Mouse (Mus musculus): ENCODE results near the gene Lpin1. TPM values are rescaled to one million over a fixed set of nuclear protein-coding genes. Genes with fewer than 3 reads are reported as not detected.

Lpin1 gene
- polyA plus RNA-seq, 1 experiment from 2014 or later: 4.6 TPM

DNA sequence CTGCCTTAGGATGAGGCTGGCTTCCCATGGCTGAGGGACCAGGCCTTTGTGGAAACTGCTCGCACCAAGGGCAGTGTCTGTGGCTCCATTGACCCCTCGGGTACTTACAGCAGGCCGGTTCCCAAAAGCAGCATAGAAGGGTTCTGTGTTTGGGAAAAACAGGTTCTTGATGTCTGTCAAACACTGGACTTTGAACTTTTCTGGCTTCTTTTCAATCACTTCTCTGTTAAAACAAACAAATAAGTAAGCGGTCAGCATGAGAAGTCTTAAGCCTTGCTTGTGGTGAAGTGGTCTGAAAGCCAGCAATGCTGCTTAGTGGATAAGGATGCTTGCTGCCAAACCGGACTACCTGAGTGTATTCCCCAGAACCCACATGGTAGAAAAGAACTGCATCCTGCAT is 69.2 kb downstream of the Lpin1 start:
- Histone ChIP-seq H3K4me1 (ENCODE audit: insufficient read depth) (no peaks in the 10 kb centered on the region), H3K27me3 (ENCODE audit: insufficient read depth, low read length) (no peaks in the 10 kb centered on the region), H3K9me3 (ENCODE audit: low read depth, low read length) (no peaks in the 10 kb centered on the region), H3K4me3 (ENCODE audit: low read depth, low read length) (no peak overlapping the region), H3K4me2 (no peak overlapping the region), H3K27ac (ENCODE audit: low read depth) (no peak overlapping the region), H3K9ac (no peak overlapping the region), H3K36me3 (ENCODE audit: insufficient read depth) (peaks cover 20% of the 10 kb centered on the region; the same call in 1 of the 2 replicates)
- WGBS: 72% methylated on average over 5 of the region's 5 CpGs
- ATAC-seq (ENCODE audit: insufficient read depth) (no peak), DNase-seq (no peak)
- no peak for TF ChIP-seq CTCF (IDR thresholded peaks at IDR 0.05; ENCODE audit: low read depth)

DNA sequence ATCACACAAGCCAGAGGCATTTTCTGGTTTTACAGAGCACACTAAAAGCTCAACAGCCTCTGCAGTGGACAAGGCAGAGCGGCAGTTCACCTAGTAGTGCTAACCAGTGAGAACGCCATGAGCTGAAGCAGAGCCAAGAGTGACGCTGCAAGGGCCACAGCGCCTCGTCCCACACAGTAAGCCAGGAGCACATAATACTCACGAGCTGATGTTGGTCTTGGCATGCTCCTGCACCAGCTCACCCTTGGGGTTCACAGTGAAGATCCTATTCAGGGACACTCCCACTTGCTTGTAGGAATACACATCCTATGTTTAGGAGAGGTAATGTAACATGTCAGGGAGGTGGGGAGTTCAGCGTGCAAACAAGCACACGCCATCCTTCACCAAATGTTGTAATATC is 70.1 kb downstream of the Lpin1 start:
- peaks cover 12% of the 10 kb centered on the region; the same call in 1 of the 2 replicates for H3K36me3 ChIP-seq (ENCODE audit: insufficient read depth)

GRCm38 (mm10) chr12:16539965-16540661 is 70.7 kb downstream of the Lpin1 start:
- ATAC-seq (ENCODE audit: insufficient read depth): no peak

More for the DNA sequence above, 70.1 kb downstream of the Lpin1 start:
- no peaks in the 10 kb centered on the region for H3K9me3 ChIP-seq (ENCODE audit: low read depth, low read length)
- no peaks in the 10 kb centered on the region for H3K4me1 ChIP-seq (ENCODE audit: insufficient read depth)
- ATAC-seq (ENCODE audit: insufficient read depth): no peak
- 88% methylated on average over 8 of the region's 8 CpGs for WGBS
- H3K27me3 ChIP-seq (ENCODE audit: insufficient read depth, low read length): no peaks in the 10 kb centered on the region
- H3K4me3 ChIP-seq (ENCODE audit: low read depth, low read length): no peak overlapping the region
- no peak for DNase-seq
- no peak overlapping the region for H3K9ac ChIP-seq
- no peak for TF ChIP-seq CTCF (IDR thresholded peaks at IDR 0.05; ENCODE audit: low read depth)
- no peak overlapping the region for H3K27ac ChIP-seq (ENCODE audit: low read depth)
- H3K4me2 ChIP-seq: no peak overlapping the region

DNA sequence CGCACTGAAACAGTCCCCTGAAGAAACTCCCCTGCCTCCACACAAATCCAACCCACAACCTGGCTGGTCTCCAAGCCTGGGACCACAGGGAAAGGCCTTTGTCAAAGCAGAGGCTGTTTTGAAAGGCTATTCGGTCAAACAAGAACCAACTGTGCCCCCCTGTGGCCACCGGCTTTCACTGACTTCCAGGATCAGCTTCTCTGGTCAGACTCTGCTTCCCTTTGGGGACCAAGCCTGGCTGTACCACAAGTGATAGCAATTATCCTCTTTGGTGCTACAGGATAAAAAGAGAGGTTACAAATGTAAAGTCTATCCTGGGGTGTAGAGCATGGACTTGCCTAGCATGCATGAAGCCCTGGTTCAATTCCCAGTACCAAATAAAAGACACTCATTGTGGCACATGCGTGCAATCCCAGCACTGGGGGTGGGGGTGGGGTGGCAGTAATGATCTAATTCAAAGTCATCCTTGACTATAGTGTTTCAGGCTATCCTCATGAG is 77.4 kb downstream of the Lpin1 start:
- peak; percentile 81 for TF ChIP-seq CTCF (IDR thresholded peaks at IDR 0.05; ENCODE audit: low read depth)
- H3K9me3 ChIP-seq (ENCODE audit: low read depth, low read length): no peaks in the 10 kb centered on the region
- H3K4me3 ChIP-seq (ENCODE audit: low read depth, low read length): no peak overlapping the region
- ATAC-seq (ENCODE audit: insufficient read depth): peak; percentile 79; the same call in 1 of the 2 replicates
- H3K4me1 ChIP-seq (ENCODE audit: insufficient read depth): no peaks in the 10 kb centered on the region
- 23% methylated on average over 4 of the region's 4 CpGs for WGBS
- H3K4me2 ChIP-seq: no peak overlapping the region
- no peaks in the 10 kb centered on the region for H3K27me3 ChIP-seq (ENCODE audit: insufficient read depth, low read length)
- H3K36me3 ChIP-seq (ENCODE audit: insufficient read depth): no peaks in the 10 kb centered on the region
- H3K9ac ChIP-seq: 0 out of 2 replicates have a peak overlapping the region, but pooled peaks have one; percentile 17
- DNase-seq: peak; percentile 95
- no peak overlapping the region for H3K27ac ChIP-seq (ENCODE audit: low read depth)

More at GRCm38 (mm10) chr12:16539965-16540661, 70.7 kb downstream of the Lpin1 start:
- no peaks in the 10 kb centered on the region for H3K9me3 ChIP-seq (ENCODE audit: low read depth, low read length)
- H3K4me1 ChIP-seq (ENCODE audit: insufficient read depth): no peaks in the 10 kb centered on the region
- no peak overlapping the region for H3K4me2 ChIP-seq
- H3K4me3 ChIP-seq (ENCODE audit: low read depth, low read length): no peak overlapping the region
- H3K27me3 ChIP-seq (ENCODE audit: insufficient read depth, low read length): no peaks in the 10 kb centered on the region
- 70% methylated on average over 5 of the region's 5 CpGs for WGBS
- H3K27ac ChIP-seq (ENCODE audit: low read depth): no peak overlapping the region
- DNase-seq: no peak
- no peak overlapping the region for H3K9ac ChIP-seq
- TF ChIP-seq CTCF (IDR thresholded peaks at IDR 0.05; ENCODE audit: low read depth): no peak
- H3K36me3 ChIP-seq (ENCODE audit: insufficient read depth): 0 out of 2 replicates have a peak, but pooled peaks cover 12% of the 10 kb centered on the region

- no peaks in the 10 kb centered on the region for H3K4me1 ChIP-seq (ENCODE audit: insufficient read depth)
- H3K4me2 ChIP-seq: no peak overlapping the region
- no peaks in the 10 kb centered on the region for H3K36me3 ChIP-seq (ENCODE audit: insufficient read depth)
- DNase-seq: peak; percentile 13
- no peaks in the 10 kb centered on the region for H3K9me3 ChIP-seq (ENCODE audit: low read depth, low read length)
- WGBS: 34% methylated on average over 7 of the region's 7 CpGs
- H3K9ac ChIP-seq: 0 out of 2 replicates have a peak overlapping the region, but pooled peaks have one; percentile 17
- no peak overlapping the region for H3K27ac ChIP-seq (ENCODE audit: low read depth)
- no peak for TF ChIP-seq CTCF (IDR thresholded peaks at IDR 0.05; ENCODE audit: low read depth)
- H3K27me3 ChIP-seq (ENCODE audit: insufficient read depth, low read length): no peaks in the 10 kb centered on the region
- H3K4me3 ChIP-seq (ENCODE audit: low read depth, low read length): no peak overlapping the region
- ATAC-seq (ENCODE audit: insufficient read depth): peak; percentile 68; the same call in 1 of the 2 replicates
Measured at GRCm38 (mm10) chr12:16532860-16533230, 77.9 kb downstream of the Lpin1 start.

- DNase-seq (peak; percentile 28), ATAC-seq (ENCODE audit: insufficient read depth) (peak; percentile 30; the same call in 1 of the 2 replicates)
- no peak overlapping the region for H3K27ac ChIP-seq (ENCODE audit: low read depth)
- no peak overlapping the region for H3K4me3 ChIP-seq (ENCODE audit: low read depth, low read length)
- no peaks in the 10 kb centered on the region for H3K4me1 ChIP-seq (ENCODE audit: insufficient read depth)
- no peaks in the 10 kb centered on the region for H3K9me3 ChIP-seq (ENCODE audit: low read depth, low read length)
- no peaks in the 10 kb centered on the region for H3K36me3 ChIP-seq (ENCODE audit: insufficient read depth)
- WGBS: 69% methylated on average over 15 of the region's 15 CpGs
- no peak for TF ChIP-seq CTCF (IDR thresholded peaks at IDR 0.05; ENCODE audit: low read depth)
- no peak overlapping the region for H3K9ac ChIP-seq
- no peak overlapping the region for H3K4me2 ChIP-seq
- H3K27me3 ChIP-seq (ENCODE audit: insufficient read depth, low read length): no peaks in the 10 kb centered on the region
Measured at GRCm38 (mm10) chr12:16531956-16532859, 78.6 kb downstream of the Lpin1 start.

GRCm38 (mm10) chr12:16528650-16529049 is 82.1 kb downstream of the Lpin1 start:
- DNase-seq: no peak
- WGBS: 86% methylated on average over 7 of the region's 7 CpGs
- ATAC-seq (ENCODE audit: insufficient read depth): no peak
- H3K9ac ChIP-seq: no peak overlapping the region
- H3K4me2 ChIP-seq: no peak overlapping the region
- no peaks in the 10 kb centered on the region for H3K36me3 ChIP-seq (ENCODE audit: insufficient read depth)
- no peaks in the 10 kb centered on the region for H3K27me3 ChIP-seq (ENCODE audit: insufficient read depth, low read length)
- H3K27ac ChIP-seq (ENCODE audit: low read depth): no peak overlapping the region
- no peak overlapping the region for H3K4me3 ChIP-seq (ENCODE audit: low read depth, low read length)
- H3K4me1 ChIP-seq (ENCODE audit: insufficient read depth): no peaks in the 10 kb centered on the region
- no peaks in the 10 kb centered on the region for H3K9me3 ChIP-seq (ENCODE audit: low read depth, low read length)
- no peak for TF ChIP-seq CTCF (IDR thresholded peaks at IDR 0.05; ENCODE audit: low read depth)
